Mouse (Mus musculus): ENCODE data around the gene Cdk5rap2. TPM values are rescaled to one million over a fixed set of nuclear protein-coding genes. Genes with fewer than 3 reads are reported as not detected.

The Cdk5rap2 gene
- polyA plus RNA-seq, 1 experiment from 2014 or later: 31.1 TPM

DNA sequence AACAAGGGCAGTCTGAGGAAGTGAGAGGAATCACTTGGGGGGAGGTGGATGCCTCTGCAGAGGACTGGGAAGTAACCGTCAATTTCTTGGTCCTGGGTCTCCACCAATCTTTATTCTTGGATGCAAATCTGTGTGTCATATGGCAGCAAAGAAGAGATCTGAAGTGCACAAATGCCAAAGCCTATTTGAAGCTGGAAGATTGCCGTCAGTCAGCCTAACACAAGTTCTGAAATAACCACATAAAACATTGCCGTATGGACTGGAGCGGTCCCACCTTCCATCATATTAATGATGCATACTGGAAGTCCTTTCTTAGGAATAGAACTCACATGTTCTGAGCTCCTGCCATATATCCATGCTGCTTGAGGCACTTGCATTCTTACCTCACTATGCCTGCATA, 131.4 kb downstream of the Cdk5rap2 start:
- Histone ChIP-seq H3K27ac (replicated peaks) (no peak overlapping the region), H3K9me3 (no peaks in the 10 kb centered on the region), H3K27me3 (replicated peaks; ENCODE audit: low read depth, poor library complexity, severe bottlenecking) (no peaks in the 10 kb centered on the region), H3K4me1 (no peaks in the 10 kb centered on the region), H3K4me3 (no peak overlapping the region), H3K36me3 (replicated peaks) (peaks cover 77% of the 10 kb centered on the region)
- 96% methylated on average over 4 of the region's 4 CpGs for WGBS
- DNase-seq (ENCODE audit: low spot score): no peak

GRCm38 (mm10) chr4:70278057-70278456, 132.2 kb downstream of the Cdk5rap2 start:
- Histone ChIP-seq H3K27me3 (replicated peaks; ENCODE audit: low read depth, poor library complexity, severe bottlenecking) (no peaks in the 10 kb centered on the region), H3K4me1 (no peaks in the 10 kb centered on the region), H3K4me3 (no peak overlapping the region), H3K9me3 (no peaks in the 10 kb centered on the region), H3K36me3 (replicated peaks) (peaks cover 77% of the 10 kb centered on the region), H3K27ac (replicated peaks) (no peak overlapping the region)
- no peak for DNase-seq (ENCODE audit: low spot score)
- WGBS: 91% methylated on average over 3 of the region's 3 CpGs

GRCm38 (mm10) chr4:70272943-70273342, 137.3 kb downstream of the Cdk5rap2 start:
- H3K36me3 ChIP-seq (replicated peaks): peaks cover 68% of the 10 kb centered on the region
- no peak overlapping the region for H3K27ac ChIP-seq (replicated peaks)
- H3K4me1 ChIP-seq: no peaks in the 10 kb centered on the region
- no peak overlapping the region for H3K4me3 ChIP-seq
- no peaks in the 10 kb centered on the region for H3K27me3 ChIP-seq (replicated peaks; ENCODE audit: low read depth, poor library complexity, severe bottlenecking)
- no peak for DNase-seq (ENCODE audit: low spot score)
- H3K9me3 ChIP-seq: no peaks in the 10 kb centered on the region
- WGBS: 93% methylated on average over 4 of the region's 4 CpGs

DNA sequence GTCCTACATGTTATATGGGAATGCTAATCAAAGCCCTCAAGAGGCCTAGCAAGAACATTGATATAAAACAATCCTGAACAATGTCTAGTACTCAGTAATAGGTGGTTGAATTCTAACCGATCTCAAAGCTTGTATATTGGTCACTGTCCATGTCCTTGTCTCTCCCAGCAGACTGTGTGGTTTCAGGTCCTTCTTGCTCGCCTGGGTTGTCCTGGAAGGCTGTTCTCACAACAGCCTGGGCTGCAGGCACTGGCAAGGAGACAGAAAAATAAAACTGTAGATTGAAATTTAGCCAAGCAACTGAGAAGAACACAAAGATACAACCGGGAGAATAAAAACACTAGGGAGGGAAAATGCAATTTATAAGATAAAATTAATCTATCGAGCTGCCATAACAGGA, 137.7 kb downstream of the Cdk5rap2 start:
- H3K36me3 ChIP-seq (replicated peaks): peaks cover 72% of the 10 kb centered on the region
- no peaks in the 10 kb centered on the region for H3K9me3 ChIP-seq
- 93% methylated on average over 4 of the region's 4 CpGs for WGBS

GRCm38 (mm10) chr4:70267213-70267906, 142.9 kb downstream of the Cdk5rap2 start:
- no peak for DNase-seq (ENCODE audit: low spot score)
- H3K36me3 ChIP-seq (replicated peaks): peaks cover 81% of the 10 kb centered on the region
- no peaks in the 10 kb centered on the region for H3K4me1 ChIP-seq
- WGBS: 89% methylated on average over 2 of the region's 2 CpGs
- H3K9me3 ChIP-seq: no peaks in the 10 kb centered on the region
- H3K4me3 ChIP-seq: no peak overlapping the region
- no peak overlapping the region for H3K27ac ChIP-seq (replicated peaks)
- H3K27me3 ChIP-seq (replicated peaks; ENCODE audit: low read depth, poor library complexity, severe bottlenecking): no peaks in the 10 kb centered on the region

More for the DNA sequence above, 137.7 kb downstream of the Cdk5rap2 start:
- no peak for DNase-seq (ENCODE audit: low spot score)
- no peak overlapping the region for H3K4me3 ChIP-seq
- H3K4me1 ChIP-seq: no peaks in the 10 kb centered on the region
- no peaks in the 10 kb centered on the region for H3K27me3 ChIP-seq (replicated peaks; ENCODE audit: low read depth, poor library complexity, severe bottlenecking)
- H3K27ac ChIP-seq (replicated peaks): no peak overlapping the region

- H3K27me3 ChIP-seq (replicated peaks; ENCODE audit: low read depth, poor library complexity, severe bottlenecking): no peaks in the 10 kb centered on the region
- H3K27ac ChIP-seq (replicated peaks): no peak overlapping the region
- no peak overlapping the region for H3K4me3 ChIP-seq
- peak; percentile 52 for DNase-seq (ENCODE audit: low spot score)
- 66% methylated on average over 6 of the region's 6 CpGs for WGBS
- peaks cover 81% of the 10 kb centered on the region for H3K36me3 ChIP-seq (replicated peaks)
- no peaks in the 10 kb centered on the region for H3K4me1 ChIP-seq
- no peaks in the 10 kb centered on the region for H3K9me3 ChIP-seq
Measured at GRCm38 (mm10) chr4:70265248-70265647, 145.0 kb downstream of the Cdk5rap2 start.

DNA sequence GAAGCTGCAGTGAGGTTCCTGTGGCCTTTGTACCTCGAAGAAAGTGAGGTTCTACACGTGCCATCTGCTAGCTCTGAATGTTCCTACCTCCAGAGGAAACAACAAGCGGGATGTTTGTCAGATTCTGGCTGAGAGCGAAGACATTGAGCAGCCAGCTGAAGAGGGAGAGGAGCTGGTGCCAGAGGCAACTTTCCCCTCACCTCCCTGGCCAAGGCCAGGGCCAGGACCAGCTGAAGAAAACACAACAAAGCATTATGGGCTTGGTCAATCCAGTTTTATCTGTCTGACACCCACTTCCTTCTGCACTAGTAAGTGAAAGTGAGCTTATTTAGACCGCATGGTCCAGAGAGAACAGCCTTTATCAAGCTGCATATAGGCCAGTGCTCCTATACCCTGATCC, 147.4 kb downstream of the Cdk5rap2 start:
- Histone ChIP-seq H3K4me3 (no peak overlapping the region), H3K4me1 (0 out of 2 replicates have a peak, but pooled peaks cover 3% of the 10 kb centered on the region), H3K27ac (replicated peaks) (no peak overlapping the region), H3K27me3 (replicated peaks; ENCODE audit: low read depth, poor library complexity, severe bottlenecking) (no peaks in the 10 kb centered on the region), H3K9me3 (no peaks in the 10 kb centered on the region), H3K36me3 (replicated peaks) (peaks cover 87% of the 10 kb centered on the region)
- no peak for DNase-seq (ENCODE audit: low spot score)
- 83% methylated on average over 5 of the region's 5 CpGs for WGBS

DNA sequence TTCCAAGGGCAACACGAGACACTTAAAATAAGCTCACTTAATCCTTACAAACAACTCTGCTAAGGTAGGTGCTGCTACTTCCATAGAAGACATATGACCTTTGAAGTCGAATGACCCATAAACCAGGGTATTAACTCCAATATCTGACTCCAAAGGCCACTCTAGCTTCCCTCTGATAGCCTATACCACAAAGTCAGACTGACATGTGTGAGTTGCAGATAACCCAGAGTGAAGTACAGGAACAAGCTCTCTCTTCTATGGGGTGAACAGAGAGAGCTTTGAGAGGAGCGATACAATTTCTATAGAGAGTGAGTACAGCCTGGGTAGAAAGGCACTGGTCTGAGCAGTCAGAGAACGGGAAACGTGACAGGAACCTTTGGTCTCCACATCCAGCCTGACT, 148.9 kb downstream of the Cdk5rap2 start:
- H3K27me3 ChIP-seq (replicated peaks; ENCODE audit: low read depth, poor library complexity, severe bottlenecking): no peaks in the 10 kb centered on the region
- 84% methylated on average over 5 of the region's 5 CpGs for WGBS
- no peak overlapping the region for H3K27ac ChIP-seq (replicated peaks)
- DNase-seq (ENCODE audit: low spot score): no peak
- H3K36me3 ChIP-seq (replicated peaks): peaks cover 83% of the 10 kb centered on the region
- no peaks in the 10 kb centered on the region for H3K9me3 ChIP-seq
- no peak overlapping the region for H3K4me3 ChIP-seq
- H3K4me1 ChIP-seq: 0 out of 2 replicates have a peak, but pooled peaks cover 3% of the 10 kb centered on the region

- Histone ChIP-seq H3K9me3 (no peaks in the 10 kb centered on the region), H3K4me1 (0 out of 2 replicates have a peak, but pooled peaks cover 3% of the 10 kb centered on the region), H3K4me3 (no peak overlapping the region), H3K27me3 (replicated peaks; ENCODE audit: low read depth, poor library complexity, severe bottlenecking) (no peaks in the 10 kb centered on the region), H3K36me3 (replicated peaks) (peaks cover 85% of the 10 kb centered on the region), H3K27ac (replicated peaks) (no peak overlapping the region)
- DNase-seq (ENCODE audit: low spot score): no peak
- WGBS: 90% methylated on average over 11 of the region's 11 CpGs
Measured at GRCm38 (mm10) chr4:70260419-70260807, 149.8 kb downstream of the Cdk5rap2 start.

DNA sequence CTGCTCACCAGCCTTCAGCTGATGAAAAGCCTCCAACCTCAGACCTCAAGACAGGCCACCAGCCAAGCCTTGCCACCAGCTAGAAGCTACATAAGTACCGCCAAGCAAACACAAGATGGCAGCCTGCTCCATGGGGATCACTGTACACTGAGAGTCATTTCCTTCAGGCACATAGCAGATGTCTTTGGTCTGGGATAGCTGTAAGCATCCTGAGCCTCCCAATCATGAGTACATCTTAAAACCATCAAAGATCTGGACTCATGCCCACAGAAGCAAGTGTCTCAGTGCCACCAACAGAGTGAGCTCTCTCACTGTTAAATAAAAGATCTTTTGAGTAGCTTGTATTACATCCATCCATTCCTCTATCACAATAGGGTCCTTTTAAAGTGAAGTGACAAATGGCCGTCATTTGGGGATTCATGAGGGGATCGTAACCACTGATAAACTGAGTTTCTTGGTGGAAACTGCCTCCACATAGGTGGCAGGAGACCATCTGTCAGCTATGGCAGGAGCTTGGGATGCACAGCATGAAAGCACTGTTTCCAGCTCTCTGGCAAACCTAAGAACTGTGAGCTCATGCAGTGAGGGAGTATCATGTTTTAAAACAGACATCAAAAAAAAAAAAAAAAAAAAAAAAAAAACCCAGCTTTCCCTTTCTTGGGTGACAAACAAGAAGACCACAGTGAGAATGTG, 150.4 kb downstream of the Cdk5rap2 start:
- 84% methylated on average over 3 of the region's 3 CpGs for WGBS
- no peak for DNase-seq (ENCODE audit: low spot score)
- H3K4me1 ChIP-seq: 0 out of 2 replicates have a peak, but pooled peaks cover 3% of the 10 kb centered on the region
- no peaks in the 10 kb centered on the region for H3K27me3 ChIP-seq (replicated peaks; ENCODE audit: low read depth, poor library complexity, severe bottlenecking)
- no peaks in the 10 kb centered on the region for H3K9me3 ChIP-seq
- H3K36me3 ChIP-seq (replicated peaks): peaks cover 85% of the 10 kb centered on the region
- no peak overlapping the region for H3K4me3 ChIP-seq
- no peak overlapping the region for H3K27ac ChIP-seq (replicated peaks)

DNA sequence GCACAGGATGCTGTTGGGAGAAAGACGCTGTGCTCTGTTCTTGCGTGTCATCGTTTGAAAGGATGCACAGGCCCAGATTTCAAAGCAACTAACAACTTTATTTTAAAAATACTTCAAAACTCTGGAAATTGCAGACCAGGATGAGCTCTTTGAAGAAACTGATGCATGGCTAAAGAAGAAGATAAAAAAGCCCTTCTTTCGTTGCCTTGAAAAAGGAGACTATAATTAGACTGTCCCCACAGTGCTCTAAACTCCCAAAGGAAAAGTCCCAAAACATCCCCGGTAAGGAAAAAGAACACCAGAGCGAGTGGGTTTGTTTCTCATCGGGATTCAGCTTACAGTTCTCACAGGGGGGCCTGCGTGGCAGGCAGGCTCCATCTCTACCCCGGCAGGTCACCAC, 151.4 kb downstream of the Cdk5rap2 start:
- 66% methylated on average over 9 of the region's 9 CpGs for WGBS
- no peaks in the 10 kb centered on the region for H3K27me3 ChIP-seq (replicated peaks; ENCODE audit: low read depth, poor library complexity, severe bottlenecking)
- no peak overlapping the region for H3K27ac ChIP-seq (replicated peaks)
- H3K9me3 ChIP-seq: no peaks in the 10 kb centered on the region
- H3K4me1 ChIP-seq: 0 out of 2 replicates have a peak, but pooled peaks cover 3% of the 10 kb centered on the region
- no peak overlapping the region for H3K4me3 ChIP-seq
- H3K36me3 ChIP-seq (replicated peaks): peaks cover 83% of the 10 kb centered on the region
- no peak for DNase-seq (ENCODE audit: low spot score)

- 89% methylated on average over 6 of the region's 6 CpGs for WGBS
- peaks cover 83% of the 10 kb centered on the region for H3K36me3 ChIP-seq (replicated peaks)
Measured at GRCm38 (mm10) chr4:70258205-70258604, 152.0 kb downstream of the Cdk5rap2 start.

GRCm38 (mm10) chr4:70251782-70252181, 158.5 kb downstream of the Cdk5rap2 start:
- Histone ChIP-seq H3K4me1 (no peaks in the 10 kb centered on the region), H3K4me3 (no peak overlapping the region), H3K27me3 (replicated peaks; ENCODE audit: low read depth, poor library complexity, severe bottlenecking) (no peaks in the 10 kb centered on the region), H3K36me3 (replicated peaks) (peaks cover 65% of the 10 kb centered on the region), H3K27ac (replicated peaks) (no peak overlapping the region), H3K9me3 (no peaks in the 10 kb centered on the region)
- 90% methylated on average over 5 of the region's 5 CpGs for WGBS
- no peak for DNase-seq (ENCODE audit: low spot score)

More at GRCm38 (mm10) chr4:70258205-70258604, 152.0 kb downstream of the Cdk5rap2 start:
- no peak for DNase-seq (ENCODE audit: low spot score)
- Histone ChIP-seq H3K9me3 (no peaks in the 10 kb centered on the region), H3K4me3 (no peak overlapping the region), H3K27me3 (replicated peaks; ENCODE audit: low read depth, poor library complexity, severe bottlenecking) (no peaks in the 10 kb centered on the region), H3K4me1 (0 out of 2 replicates have a peak, but pooled peaks cover 3% of the 10 kb centered on the region), H3K27ac (replicated peaks) (no peak overlapping the region)

Measured in embryonic facial prominence, embryonic 10.5 days (tissue).